11 mouse cellular contexts compared by ENCODE assay signal in the genomic region with DNA sequence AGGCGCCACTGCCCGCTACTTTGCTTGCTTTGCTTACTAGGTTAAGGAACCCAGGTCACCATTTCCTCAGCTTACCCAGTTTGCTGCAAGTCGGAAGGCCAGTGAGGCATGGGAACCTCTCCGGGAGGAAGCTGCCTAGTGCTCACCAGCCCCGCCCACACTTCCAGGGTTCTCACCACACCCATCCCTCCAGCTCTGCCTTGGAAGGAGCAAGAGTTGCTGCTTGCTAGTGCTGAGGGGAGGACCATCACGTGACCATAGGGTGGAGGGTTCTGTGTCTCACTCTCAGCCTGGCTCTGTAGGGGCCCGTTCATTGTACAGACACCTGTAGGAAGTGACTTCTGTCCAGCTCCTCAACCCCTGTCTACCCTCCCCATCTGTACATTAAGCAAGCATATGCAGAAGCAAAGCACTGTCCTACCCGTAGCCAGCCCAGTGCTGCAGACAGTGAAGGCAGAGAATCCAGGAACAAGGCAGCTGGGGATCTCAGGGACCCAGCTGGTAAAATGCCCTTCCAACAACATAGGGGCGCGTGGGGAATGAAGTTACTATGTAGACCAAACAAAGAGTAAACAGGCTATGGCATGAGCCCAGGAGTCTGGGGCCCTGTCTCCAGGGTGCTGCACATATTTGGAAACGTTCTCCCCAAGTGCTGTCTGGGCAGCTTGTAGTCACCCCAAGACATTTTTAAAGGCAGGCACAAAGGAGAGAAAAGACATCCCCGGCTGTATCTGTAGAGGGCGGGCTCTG. TPM values are rescaled to one million over a fixed set of nuclear protein-coding genes. Genes with fewer than 3 reads are reported as not detected.
A peak's percentile ranks its signal among the peaks of the same experiment; 100 is the strongest.
DNase-seq lines count a peak whose midpoint lies in the region.
"Had no signal": no experiment of that assay in that cellular context is flagged by ENCODE, and none has a peak within 500 bp of the region (broad histone marks: within the 10 kb centered on the region; RNA-seq: fewer than 3 reads in every experiment).

No protein-coding gene starts in this region.

- DNase-seq in heart, postnatal 10 days, result peak; percentile 50 to 63
- DNase-seq in heart, adult 8-10 months (ENCODE audit: low spot score), result no peak
- DNase-seq in ES-CJ7 (ENCODE audit: low read depth, low spot score), result peak; percentile 92
- DNase-seq in c-Kit-positive CD71-positive TER-119-negative erythroid progenitor cells, embryonic 14.5 days (ENCODE audit: low read depth), result peak; percentile 8
- DNase-seq in lung, postnatal 10 days, result peak; percentile 81
- DNase-seq in thymus, postnatal 36 days, result no peak
- DNase-seq in embryo, embryonic 9.5 days (ENCODE audit: extremely low spot score), result no peak
- DNase-seq in left cerebral cortex, adult 18-20 months (ENCODE audit: low spot score in 2 of 2), result no peak
- DNase-seq: cerebellum, postnatal 25 days; heart, postnatal 36 days; thymus, adult 18-20 months had no signal

- intact Hi-C loops in heart, postnatal 10 days (cut with DNase I), result no loop called here

RNA-seq across cellular contexts. Expression of gene Agpat3, which starts 40.2 kb away (rescaled TPM):
- 100 to 1,000 TPM; 290 to 296 TPM for total RNA-seq in heart, postnatal 10 days (2021)
- total RNA-seq in heart, adult 8-10 months (2022), result 100 to 1,000 TPM; 206 to 254 (median 219) TPM
- 100 to 1,000 TPM; 233 to 243 TPM for total RNA-seq in left cerebral cortex, adult 18-20 months (2021)

Comparison
In these comparisons a context has a peak if more than half of its experiments do, and no peak if none do; other contexts are left out.
1. DNase-seq: peak in heart, postnatal 10 days (2 of 2), ES-CJ7 (single experiment), c-Kit-positive CD71-positive TER-119-negative erythroid progenitor cells, embryonic 14.5 days (single experiment) and lung, postnatal 10 days (single experiment); none in heart, adult 8-10 months (single experiment), thymus, postnatal 36 days (0 of 2), embryo, embryonic 9.5 days (single experiment) and left cerebral cortex, adult 18-20 months (0 of 2).